Mouse (Mus musculus) layer of hippocampus, postnatal 10 days (tissue): ENCODE measurements around the gene Gm20388. TPM values are rescaled to one million over a fixed set of nuclear protein-coding genes. Genes with fewer than 3 reads are reported as not detected.
A peak's percentile ranks its signal among the peaks of the same experiment; 100 is the strongest.

Experiments used
- DNase-seq, 2 experiments: peaks; one replicate each; pipeline ENCODE4 v3.0.0; 2021; ENCODE audit warnings: low spot score in 2 of 2
- total RNA-seq, 2 experiments: library from RNA; stranded (reverse); gene quantifications; 2 replicates each; pipeline ENCODE4 v1.2.3; 2021

The Gm20388 gene
- total RNA-seq, 2 experiments from 2014 or later = not detected

DNA sequence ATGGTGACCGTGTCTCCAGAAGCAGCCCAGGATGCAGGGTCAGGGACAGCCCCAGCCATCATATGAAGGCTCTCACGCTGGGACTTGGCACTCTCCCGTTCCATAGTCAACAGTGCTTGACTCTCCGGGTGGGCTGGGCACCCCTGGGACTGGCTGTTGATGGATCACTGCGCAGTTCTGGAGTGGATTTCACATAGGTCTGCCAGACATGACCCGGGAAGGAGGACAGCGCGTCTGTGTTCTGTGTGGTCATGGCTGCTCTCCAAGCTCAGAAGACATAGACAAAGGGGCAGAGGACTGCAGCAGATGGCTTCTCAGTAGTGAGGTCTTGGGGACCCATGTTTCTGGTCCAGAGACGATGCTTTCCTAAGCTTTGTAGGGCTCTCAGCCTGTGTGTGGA lies 2140.0 kb downstream of the Gm20388 start:
- DNase-seq = no peak

DNA sequence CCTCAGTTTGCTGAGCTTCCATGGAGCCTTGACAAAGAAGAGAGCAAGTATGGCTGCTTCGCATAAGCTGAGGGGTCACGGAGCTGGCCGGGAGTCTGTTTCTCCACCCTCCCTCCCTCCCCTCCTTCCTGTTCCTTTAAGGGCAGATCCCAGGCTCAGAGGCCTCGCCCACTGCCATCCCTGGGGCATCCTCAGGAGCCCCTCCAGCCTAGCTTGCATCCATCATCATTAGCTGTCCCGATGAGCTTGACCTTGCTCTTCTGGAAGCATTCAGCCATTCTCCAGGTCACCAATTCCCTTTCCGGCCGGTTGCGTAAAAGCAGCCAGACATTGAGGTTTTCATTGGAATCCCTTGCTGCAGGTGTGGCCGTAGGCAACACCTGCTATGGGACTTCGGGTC lies 2144.7 kb downstream of the Gm20388 start:
- DNase-seq = no peak

DNA sequence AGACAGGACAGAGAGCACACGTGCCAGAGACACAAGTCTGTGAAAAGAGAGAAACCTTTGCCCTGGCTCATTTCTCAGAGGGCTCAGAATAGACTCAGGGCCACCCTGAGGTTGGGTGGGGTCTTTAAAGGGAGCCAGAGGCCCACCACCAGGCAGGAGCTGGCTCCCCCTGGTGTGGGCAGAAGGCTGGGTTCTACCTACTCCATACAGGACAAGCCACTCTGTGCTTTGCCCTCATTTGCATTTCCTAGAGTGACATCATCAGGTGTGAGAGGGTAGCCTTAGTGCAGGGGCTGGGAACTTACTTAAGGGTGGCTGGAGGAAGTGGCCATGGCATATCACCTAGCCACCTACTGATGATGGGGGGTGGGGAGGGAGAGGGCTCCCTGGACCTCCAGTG lies 2145.5 kb downstream of the Gm20388 start:
- no peak for DNase-seq

DNA sequence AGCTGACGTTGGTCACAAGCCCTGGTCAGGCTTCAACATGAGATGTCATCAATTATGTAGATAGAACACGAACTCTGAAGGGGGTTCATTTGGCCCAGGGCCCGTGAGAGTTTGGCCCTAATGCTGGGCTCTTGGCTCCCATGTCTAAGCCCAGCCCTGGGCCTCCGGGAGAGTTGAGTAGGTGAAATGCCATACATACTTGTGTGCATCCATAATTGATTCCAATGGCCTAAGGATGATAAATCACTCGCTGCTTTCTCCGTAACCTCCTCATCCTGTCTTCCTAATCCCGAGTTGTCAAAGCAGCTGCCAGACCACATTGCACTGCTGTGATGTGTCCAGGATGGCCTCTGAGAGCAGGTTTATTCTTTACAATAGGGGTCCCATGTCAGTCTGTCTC lies 2146.2 kb downstream of the Gm20388 start:
- DNase-seq = no peak

DNA sequence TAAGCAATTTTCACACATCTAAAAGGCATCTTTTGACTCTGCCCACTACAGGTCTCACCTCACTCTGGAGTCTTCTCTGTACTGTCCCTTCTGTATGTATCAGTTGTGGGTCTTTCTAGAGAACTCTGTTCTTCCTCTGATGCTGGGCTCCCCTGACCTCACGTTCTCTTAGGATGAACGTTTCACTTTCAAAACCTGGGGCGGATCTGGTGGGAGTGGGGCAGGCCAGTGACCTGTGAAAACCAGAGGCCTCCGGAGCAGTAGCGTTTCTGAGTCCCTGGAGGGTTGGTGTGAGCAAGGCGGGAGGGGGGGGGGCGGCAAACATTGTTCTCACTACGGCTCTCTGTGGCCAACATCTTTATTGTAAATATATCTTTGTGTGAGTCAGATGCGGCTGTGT lies 2147.9 kb downstream of the Gm20388 start:
- no peak for DNase-seq

DNA sequence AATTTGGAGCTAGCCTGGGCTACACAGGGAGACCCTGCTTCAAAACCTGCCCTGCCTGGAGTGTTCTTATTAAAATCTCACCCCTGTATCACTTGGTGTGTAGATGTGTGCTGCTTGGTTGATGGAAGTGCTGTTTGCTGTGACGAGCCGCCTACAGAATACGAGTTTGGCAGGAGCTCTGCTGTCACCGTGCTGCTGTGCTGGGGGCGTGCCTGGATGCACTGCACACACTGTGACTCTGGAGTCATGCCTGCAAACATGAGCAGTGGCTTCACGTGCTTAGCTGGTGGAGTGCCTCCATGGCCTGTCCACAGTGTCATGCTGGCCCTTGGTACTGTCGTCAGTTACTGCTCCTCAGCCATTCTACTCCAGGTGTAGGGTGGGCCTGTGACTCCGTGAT lies 2148.3 kb downstream of the Gm20388 start:
- peak; percentile 21 to 46 for DNase-seq

DNA sequence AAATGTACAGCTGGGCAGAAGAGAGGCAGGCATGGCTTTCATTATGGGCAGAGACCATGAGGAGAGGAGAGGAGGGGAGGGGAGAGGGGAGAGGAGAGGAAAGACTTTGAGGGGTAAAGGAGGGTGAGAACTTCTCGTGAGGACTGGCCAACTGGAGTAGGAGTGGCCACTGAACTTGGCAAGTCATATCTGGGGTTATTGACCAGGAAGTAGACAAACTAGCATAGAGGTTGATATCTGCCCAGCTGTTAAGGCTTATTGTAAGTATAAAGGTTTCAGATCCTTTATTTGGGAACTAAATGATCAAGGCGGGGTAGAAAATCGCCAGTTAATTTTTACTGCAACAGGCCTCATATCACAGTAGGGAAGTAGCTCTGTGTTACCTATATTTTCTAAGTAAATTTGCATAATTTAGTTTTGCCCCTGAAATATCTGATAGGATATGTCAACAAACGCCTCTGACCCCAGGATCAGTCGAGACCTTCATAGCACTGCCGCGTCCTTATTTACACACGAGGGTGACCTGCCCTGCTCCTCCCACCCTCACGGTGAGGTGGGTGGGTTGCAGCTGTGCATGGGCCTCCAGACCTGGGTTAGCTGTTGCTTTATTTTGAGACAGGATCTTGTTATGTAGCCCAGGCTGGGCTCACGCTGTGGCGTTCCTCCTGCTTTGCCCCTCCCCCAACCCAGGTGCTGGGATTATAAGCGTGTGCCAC lies 2152.0 kb downstream of the Gm20388 start:
- DNase-seq = no peak

DNA sequence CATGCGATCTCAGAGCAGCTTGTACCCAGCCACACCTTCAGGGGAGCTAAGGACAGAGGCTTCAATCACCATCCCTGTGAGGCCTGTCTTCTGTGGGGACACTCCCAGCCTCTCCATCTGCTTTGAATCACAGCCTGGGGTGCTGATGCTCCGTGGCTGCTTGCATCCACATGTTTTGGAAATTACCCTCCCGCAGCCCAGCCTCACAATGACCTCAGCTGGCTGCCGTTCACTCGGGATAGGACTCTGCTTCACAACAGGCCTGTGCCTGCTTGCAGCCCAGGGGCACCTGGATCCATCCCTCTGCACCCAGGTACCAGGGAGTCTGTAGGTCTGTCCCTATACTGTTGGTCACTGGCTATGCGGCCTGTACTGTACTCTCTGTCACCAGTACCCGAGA lies 2153.7 kb downstream of the Gm20388 start:
- no peak for DNase-seq

DNA sequence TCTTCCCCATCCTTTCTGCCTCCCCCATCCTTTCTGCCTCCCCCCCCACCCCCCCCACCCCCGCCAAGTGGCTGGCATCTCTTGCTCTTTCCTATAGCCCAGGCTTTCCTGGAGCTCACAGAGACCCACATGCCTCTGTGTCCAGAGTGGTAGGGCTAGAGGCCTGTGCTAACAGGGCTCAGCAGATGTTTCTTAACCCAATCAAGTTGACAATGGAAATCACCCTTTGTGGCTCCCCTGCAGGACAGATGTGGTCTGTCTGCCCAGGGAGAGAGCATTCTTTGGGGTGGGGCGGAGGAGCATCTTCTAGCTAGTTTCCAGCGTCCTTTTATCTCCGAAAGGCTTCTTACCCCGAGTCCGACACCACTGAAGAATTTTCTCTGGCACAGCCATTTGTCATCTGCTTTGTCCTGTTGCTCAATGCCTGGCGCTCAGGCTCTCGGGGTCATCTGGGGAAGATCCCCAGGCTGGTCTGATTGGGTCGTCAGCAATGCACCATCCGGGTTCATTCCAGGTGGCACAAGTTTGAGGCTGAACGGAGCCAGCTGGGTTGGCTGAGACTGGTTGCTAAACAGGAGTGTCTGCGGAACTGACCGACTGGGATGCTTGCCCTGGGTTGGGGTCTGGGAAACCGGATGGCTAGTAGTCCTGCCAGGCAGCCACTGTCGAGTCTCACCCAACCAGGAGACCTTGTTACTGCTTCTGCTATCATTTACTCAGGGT lies 2157.3 kb downstream of the Gm20388 start:
- peak in 1 of 2 experiments; percentile 23 for DNase-seq

DNA sequence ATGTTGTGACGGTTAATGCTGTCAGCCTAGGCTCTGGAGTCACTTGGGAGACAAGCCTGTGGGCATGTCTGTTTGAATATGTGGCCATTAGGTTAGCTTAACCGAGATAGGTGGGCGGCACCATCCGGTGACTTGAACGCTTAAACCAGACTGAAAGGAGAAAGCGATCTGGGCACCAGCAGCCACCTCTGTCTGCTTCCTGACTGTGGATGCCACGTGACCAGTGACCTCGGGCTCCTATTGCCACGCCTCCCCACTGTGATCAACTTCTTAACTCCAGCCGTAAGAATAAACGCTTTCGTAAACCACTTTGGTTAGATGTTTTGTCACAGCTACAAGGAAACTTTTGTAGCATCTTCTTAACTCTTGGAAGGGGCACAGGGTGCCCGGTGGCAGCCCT lies 2158.0 kb downstream of the Gm20388 start:
- DNase-seq = no peak

DNA sequence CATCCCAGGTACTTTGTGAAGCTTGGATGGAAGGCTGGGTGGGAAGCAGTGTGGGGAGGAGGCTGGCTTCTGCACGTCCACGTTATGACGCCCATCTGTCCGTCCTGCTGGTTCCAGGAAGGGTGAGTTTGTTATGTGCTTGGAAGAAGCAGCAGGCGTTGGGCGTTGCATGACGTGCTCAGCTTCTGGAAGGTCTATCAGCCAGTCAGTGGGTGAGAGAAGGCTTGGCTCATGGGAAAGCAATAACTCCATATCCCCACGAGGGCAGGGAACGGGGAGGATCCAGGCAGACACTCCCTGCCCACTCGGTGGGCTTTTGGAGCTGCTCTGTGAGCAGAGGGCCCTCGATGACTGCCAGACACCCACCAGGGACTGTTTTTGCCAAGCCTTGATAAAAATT lies 2158.6 kb downstream of the Gm20388 start:
- peak; percentile 38 to 46 for DNase-seq

DNA sequence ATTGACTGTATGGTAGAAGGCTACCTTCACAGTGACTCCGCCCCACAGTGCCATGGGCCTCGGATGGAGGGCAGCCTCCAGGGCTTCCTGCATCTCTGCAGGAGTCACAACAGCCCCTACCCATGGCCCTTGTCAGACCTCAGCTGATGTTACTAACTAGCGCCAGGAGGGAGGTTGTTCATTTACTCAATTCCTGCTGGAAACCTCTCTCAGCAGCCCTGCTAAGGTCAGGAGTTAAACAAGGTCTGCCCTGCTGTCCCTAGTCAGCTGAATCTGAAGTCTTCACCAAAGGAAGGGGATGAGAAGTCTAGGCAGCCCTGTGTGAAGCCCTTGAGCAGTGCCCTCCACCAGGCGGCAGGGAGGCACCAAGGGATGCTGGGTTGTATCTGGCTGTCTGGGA lies 2160.6 kb downstream of the Gm20388 start:
- no peak for DNase-seq

DNA sequence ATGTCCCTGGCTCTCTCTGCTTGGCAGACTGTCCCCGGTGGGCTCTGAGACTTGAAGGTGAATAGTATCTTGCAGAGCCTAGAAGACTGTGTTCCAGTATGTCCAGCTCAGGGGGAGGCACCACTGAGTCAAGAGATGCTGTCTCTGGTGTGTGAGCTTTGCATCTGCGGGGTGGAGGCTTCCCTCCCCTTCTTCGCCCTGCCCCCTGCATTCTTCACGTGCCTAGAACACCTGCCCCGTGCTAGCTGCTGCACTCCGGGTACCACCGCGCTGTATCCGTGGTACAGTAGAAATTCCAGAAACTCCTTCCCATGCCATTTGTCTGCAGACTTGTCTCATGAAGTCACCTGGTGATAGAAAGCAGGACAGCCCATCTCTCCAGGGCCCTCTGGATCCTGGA lies 2163.3 kb downstream of the Gm20388 start:
- no peak for DNase-seq

DNA sequence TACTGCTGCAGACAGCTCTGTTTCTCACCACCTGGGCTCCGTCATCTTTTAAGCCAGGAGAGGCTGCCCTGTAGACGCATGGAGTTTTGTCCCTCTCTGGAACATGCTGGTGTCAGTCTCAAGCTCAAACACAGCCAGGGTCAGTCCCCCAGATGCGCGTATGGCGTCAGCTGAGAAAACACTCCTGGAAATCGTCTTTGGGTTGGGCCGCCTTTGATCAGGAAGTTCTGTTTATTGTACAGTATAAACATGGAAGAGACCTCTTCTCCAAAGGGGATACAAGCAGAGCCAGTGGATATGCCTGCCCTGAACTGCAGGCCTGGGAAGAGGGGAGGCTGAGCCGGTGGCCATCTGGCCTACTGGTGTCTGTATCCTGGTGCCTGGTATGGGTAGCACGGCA lies 2163.8 kb downstream of the Gm20388 start:
- DNase-seq = no peak

DNA sequence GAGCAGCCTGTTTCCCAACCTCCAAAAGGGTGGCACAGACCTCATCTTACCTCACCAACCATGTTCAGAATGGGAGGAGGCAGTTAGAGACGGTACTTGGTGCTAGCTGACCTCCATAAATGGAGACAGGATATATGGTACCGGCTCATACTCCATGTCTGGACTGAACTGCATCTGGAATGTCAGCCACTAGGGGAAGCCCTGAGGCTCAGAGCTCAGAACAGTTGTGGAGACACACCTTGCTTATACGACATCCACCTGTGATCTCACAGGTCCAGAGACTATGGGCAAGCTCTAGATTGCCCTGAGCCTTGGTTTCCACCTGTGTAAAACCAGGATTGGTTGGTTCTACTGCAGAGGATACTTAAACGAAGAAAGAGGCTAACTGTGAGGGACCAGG lies 2164.3 kb downstream of the Gm20388 start:
- no peak for DNase-seq

DNA sequence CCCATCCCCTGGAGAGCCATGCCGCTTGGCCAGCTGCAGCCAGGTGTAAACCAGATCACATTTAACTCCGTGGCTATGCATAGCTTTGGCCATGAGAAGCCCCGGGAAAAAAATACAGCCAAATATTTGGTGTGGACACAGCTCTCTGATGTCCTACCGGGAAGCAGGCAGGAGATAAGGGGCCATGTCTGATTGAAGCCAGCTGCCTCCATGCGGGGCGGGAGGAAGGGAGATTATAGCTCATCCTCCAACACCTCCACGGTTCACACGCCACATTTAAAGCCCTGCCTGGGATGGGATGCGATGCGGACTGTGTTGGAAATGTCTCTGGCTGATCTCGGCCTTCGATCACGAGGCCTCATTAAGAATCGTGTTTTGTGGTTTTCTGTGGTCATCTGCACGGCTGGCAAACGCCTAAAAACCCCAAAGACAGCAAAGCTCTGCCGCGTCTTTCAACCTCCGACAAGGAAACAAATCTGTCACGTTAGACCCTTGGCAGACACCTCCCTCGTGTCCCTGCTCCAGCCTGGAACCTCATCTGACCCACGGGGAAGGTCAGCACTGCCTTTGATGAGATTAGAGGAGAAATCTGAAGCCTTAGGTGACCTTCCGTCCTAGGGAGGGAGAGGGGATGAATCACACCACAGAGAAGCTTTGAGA lies 2165.7 kb downstream of the Gm20388 start:
- no peak for DNase-seq

DNA sequence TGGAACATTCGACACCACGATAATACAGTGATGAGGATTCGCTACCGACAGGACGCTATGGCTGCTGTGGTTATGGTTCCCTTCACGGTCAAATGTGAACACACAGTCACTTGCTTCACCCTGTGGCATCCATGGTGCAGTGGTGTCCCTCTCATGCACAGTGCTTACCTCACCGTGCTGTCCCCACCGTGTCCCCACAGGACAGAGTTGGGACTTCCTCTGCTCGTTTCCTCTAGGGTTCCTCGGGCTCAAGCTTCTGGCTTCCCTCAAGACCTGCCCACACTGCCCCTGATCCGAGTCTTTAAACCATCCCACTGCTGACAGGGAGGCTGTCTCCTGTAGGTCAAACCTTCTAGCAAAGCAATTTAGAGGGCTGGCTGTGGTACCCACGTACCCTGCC lies 2167.7 kb downstream of the Gm20388 start:
- no peak for DNase-seq

DNA sequence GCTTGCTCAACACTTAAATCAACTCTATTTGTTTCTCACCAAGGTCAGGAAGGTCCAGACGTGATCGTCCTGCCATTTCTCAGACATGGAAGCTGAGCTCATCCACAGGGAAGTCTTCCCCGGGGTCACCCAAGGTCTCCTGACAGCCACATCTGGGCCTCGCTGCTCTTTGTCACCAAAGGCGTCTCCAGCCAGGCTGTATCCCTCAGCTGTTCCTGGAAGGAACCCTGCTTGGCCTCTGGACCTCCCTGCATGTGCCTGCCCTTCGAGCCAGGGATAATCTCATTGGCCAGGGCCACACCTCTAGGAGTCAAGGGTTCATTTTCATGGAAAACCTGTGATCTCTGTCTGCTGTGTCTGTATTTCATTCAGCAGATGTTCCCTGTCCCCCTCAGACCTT lies 2168.5 kb downstream of the Gm20388 start:
- DNase-seq = no peak

DNA sequence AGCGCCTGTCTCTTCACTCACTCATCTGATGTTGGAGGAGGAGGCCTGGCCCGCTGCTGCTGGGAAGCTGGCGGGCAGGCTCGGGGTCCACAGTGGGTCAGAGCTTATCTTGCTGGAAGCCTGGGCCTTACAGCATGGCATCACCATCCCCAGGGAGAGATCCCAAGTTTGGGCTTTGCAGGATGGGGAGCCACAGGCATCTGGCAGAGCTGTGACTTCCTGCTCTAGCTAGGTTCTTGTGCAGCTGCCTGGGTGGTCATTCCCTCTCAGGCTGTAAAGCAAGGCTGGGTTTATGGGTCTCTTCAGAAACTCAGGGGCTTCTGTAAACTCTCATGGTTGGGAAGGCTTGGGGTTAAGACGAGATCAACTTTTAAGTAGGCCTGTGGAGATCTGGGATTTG lies 2169.7 kb downstream of the Gm20388 start:
- no peak for DNase-seq

DNA sequence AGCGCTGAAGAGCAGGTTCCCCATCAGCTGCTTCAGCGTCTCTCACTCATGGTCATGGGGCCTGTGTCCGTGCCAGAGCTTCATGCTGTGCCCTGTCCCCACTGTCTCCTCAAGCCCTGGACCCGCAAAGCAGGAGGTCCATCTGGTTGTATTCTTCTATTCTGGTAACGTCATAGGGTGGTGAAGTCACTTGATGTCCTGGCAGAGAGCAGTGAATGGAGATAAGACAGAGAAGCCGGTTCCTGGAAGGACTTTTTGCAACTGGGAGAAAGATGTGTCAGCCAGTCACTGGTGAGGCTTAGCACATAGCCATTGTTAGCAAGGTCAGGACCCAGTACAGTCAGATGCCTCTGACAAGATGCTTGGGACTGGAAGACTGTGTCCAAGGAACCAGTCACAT lies 2172.8 kb downstream of the Gm20388 start:
- no peak for DNase-seq

DNA sequence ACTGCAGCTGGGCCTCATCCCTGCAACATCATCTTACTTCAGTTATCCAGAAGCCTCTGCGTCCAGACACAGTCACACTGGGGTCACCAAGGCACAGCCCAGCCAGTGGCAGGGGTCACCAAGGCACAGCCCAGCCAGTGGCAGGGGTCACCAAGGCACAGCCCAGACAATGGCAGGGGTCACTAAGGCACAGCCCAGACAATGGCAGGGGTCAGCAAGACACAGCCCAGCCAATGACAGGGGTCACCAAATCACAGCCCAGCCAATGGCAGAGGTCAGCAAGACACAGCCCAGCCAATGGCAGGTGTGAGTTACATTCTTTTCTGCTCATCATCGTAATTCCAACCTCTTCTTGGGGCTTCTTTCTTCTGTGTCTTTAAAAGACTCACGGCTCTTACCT lies 2173.5 kb downstream of the Gm20388 start:
- no peak for DNase-seq

DNA sequence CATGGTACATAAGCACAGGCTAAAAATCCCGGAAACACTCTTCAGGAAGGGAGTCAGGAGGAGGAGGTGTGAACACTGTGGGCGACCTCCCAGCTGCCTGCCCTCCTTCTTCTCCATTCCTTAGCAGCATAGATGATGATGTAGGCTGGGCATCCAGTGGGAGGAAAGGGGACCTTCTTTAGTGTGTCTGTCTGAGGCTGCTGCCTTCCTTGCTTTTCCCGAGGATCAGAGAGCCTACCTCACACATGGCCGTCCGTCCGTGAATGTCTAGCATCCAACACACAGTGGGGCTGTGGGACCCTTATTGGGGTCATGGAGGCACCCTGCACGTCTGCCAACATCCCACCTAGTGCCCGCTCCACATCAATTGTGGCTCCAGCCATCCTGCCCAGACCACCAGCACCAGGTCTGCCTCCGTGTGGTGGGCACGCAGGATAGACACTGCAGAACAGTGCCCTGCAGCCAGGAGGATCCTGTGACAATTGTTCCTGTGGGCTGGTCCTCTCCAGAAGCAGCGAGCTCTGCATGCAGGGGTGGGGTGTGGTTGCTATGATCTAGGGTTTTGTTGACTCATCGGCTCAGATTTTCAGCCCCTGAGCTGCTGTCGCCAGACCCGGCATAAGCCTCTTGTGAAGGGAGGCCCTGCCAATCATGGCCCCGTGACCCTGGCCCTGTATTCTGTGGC lies 2174.2 kb downstream of the Gm20388 start:
- no peak for DNase-seq
